Mouse (Mus musculus) cerebellum, adult 2 months (tissue): ENCODE data around the gene Gm26938.

ENCODE experiments used
- CTCF ChIP-seq: fragments of 200-500 bp; IDR thresholded peaks from 2 replicates; pipeline ENCODE4 v1.5.1; 2011; ENCODE audit warnings: low read depth, mild to moderate bottlenecking, control low read depth, low read length, moderate library complexity, borderline replicate concordance; ENCODE audit not compliant: insufficient read depth
- POLR2A ChIP-seq: fragments of 200-500 bp; IDR thresholded peaks from 2 replicates; pipeline ENCODE4 v1.6.1; 2011; ENCODE audit warnings: low read length, control low read depth, borderline replicate concordance; ENCODE audit not compliant: insufficient read depth

DNA sequence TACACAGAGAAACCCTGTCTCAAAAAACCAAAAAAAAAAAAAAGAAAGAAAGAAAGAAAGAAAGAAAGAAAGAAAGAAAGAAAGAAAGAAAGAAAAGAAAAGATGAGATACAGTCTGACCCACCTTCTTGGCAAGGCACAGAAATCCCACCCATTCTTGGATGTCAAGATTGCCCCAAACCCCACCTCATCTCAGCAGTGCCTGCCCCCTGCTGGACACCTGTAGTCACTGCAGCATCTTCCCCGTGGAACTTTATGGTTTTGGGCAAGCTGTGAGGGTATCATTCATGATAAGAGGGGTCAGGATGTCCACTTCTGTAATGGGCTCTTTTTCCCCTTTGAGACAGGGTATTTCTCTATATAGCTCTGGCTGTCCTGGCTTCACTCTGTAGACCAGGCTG is 8.9 kb downstream of the Gm26938 start:
- no peak for TF ChIP-seq POLR2A
- TF ChIP-seq CTCF: peak; percentile 71
